Mouse (Mus musculus): ENCODE results near the gene Ube2n. TPM values are rescaled to one million over a fixed set of nuclear protein-coding genes. Genes with fewer than 3 reads are reported as not detected.

Gene Ube2n
- polyA plus RNA-seq, 1 experiment from 2014 or later = 482 TPM

- peaks cover 36% of the 10 kb centered on the region for H3K4me1 ChIP-seq
- peak overlapping the region; percentile 88 for H3K4me2 ChIP-seq
- ATAC-seq = peak; percentile 60
- under 1% methylated on average over 65 of the region's 65 CpGs for WGBS
- H3K9me3 ChIP-seq (replicated peaks) = no peaks in the 10 kb centered on the region
- no peaks in the 10 kb centered on the region for H3K36me3 ChIP-seq (ENCODE audit: poor library complexity, severe bottlenecking)
- H3K4me3 ChIP-seq = peak overlapping the region; percentile 93
- H3K27ac ChIP-seq = peak overlapping the region; percentile 92
- no peaks in the 10 kb centered on the region for H3K27me3 ChIP-seq
- peak overlapping the region; percentile 96 for H3K9ac ChIP-seq
Measured at GRCm38 (mm10) chr10:95562859-95563841, 48.2 kb downstream of the Ube2n start.

GRCm38 (mm10) chr10:95563851-95564845 is 49.2 kb downstream of the Ube2n start, which contains the start of gene Nudt4:
TSS of gene Nudt4 (minus strand) at chr10:95564146.
- no peaks in the 10 kb centered on the region for H3K9me3 ChIP-seq (replicated peaks)
- H3K4me1 ChIP-seq = peaks cover 34% of the 10 kb centered on the region
- peak within 1 kb of the TSS; percentile 96 for H3K9ac ChIP-seq
- peak within 1 kb of the TSS; percentile 88 for H3K4me2 ChIP-seq
- H3K27me3 ChIP-seq = no peaks in the 10 kb centered on the region
- H3K27ac ChIP-seq = peak within 1 kb of the TSS; percentile 92
- 3% methylated on average over 56 of the region's 97 CpGs for WGBS
- no peaks in the 10 kb centered on the region for H3K36me3 ChIP-seq (ENCODE audit: poor library complexity, severe bottlenecking)
- peak within 1 kb of the TSS; percentile 93 for H3K4me3 ChIP-seq
- ATAC-seq = peak; percentile 95

GRCm38 (mm10) chr10:95565156-95565854 is 50.4 kb downstream of the Ube2n start:
- no peaks in the 10 kb centered on the region for H3K36me3 ChIP-seq (ENCODE audit: poor library complexity, severe bottlenecking)
- H3K9ac ChIP-seq = no peak overlapping the region
- 32% methylated on average over 14 of the region's 14 CpGs for WGBS
- no peak overlapping the region for H3K27ac ChIP-seq
- no peak for ATAC-seq
- H3K4me3 ChIP-seq = no peak overlapping the region
- H3K4me2 ChIP-seq = no peak overlapping the region
- no peaks in the 10 kb centered on the region for H3K9me3 ChIP-seq (replicated peaks)
- H3K27me3 ChIP-seq = no peaks in the 10 kb centered on the region
- H3K4me1 ChIP-seq = peaks cover 28% of the 10 kb centered on the region

- Histone ChIP-seq H3K4me2 (no peak overlapping the region), H3K4me3 (no peak overlapping the region), H3K4me1 (peaks cover 15% of the 10 kb centered on the region), H3K27me3 (no peaks in the 10 kb centered on the region), H3K27ac (no peak overlapping the region), H3K36me3 (ENCODE audit: poor library complexity, severe bottlenecking) (no peaks in the 10 kb centered on the region), H3K9ac (no peak overlapping the region), H3K9me3 (replicated peaks) (no peaks in the 10 kb centered on the region)
- 87% methylated on average over 3 of the region's 3 CpGs for WGBS
- ATAC-seq = no peak
Measured at GRCm38 (mm10) chr10:95566786-95567185, 51.8 kb downstream of the Ube2n start.

- peaks cover 8% of the 10 kb centered on the region for H3K4me1 ChIP-seq
- H3K9ac ChIP-seq = no peak overlapping the region
- H3K4me3 ChIP-seq = no peak overlapping the region
- ATAC-seq = no peak
- H3K27me3 ChIP-seq = no peaks in the 10 kb centered on the region
- WGBS = 52% methylated on average over 5 of the region's 5 CpGs
- no peak overlapping the region for H3K27ac ChIP-seq
- H3K4me2 ChIP-seq = no peak overlapping the region
- H3K36me3 ChIP-seq (ENCODE audit: poor library complexity, severe bottlenecking) = no peaks in the 10 kb centered on the region
- no peaks in the 10 kb centered on the region for H3K9me3 ChIP-seq (replicated peaks)
Measured at GRCm38 (mm10) chr10:95567550-95567949, 52.6 kb downstream of the Ube2n start.

GRCm38 (mm10) chr10:95568016-95568415 is 53.1 kb downstream of the Ube2n start:
- Histone ChIP-seq H3K4me3 (no peak overlapping the region), H3K4me1 (0 out of 2 replicates have a peak, but pooled peaks cover 4% of the 10 kb centered on the region), H3K9me3 (replicated peaks) (no peaks in the 10 kb centered on the region; the same call in 1 of the 2 replicates), H3K4me2 (no peak overlapping the region), H3K27ac (no peak overlapping the region), H3K27me3 (no peaks in the 10 kb centered on the region), H3K9ac (no peak overlapping the region), H3K36me3 (ENCODE audit: poor library complexity, severe bottlenecking) (no peaks in the 10 kb centered on the region)
- WGBS = 79% methylated on average over 6 of the region's 6 CpGs
- ATAC-seq = no peak

GRCm38 (mm10) chr10:95569441-95569840 is 54.5 kb downstream of the Ube2n start:
- H3K4me3 ChIP-seq = no peak overlapping the region
- H3K27ac ChIP-seq = no peak overlapping the region
- H3K9ac ChIP-seq = no peak overlapping the region
- H3K36me3 ChIP-seq (ENCODE audit: poor library complexity, severe bottlenecking) = no peaks in the 10 kb centered on the region
- no peak overlapping the region for H3K4me2 ChIP-seq
- no peaks in the 10 kb centered on the region for H3K27me3 ChIP-seq
- 76% methylated on average over 2 of the region's 2 CpGs for WGBS
- H3K4me1 ChIP-seq = 0 out of 2 replicates have a peak, but pooled peaks cover 3% of the 10 kb centered on the region
- H3K9me3 ChIP-seq (replicated peaks) = no peaks in the 10 kb centered on the region; the same call in 1 of the 2 replicates
- no peak for ATAC-seq

- Histone ChIP-seq H3K4me3 (no peak overlapping the region), H3K4me1 (peaks cover 11% of the 10 kb centered on the region), H3K9ac (no peak overlapping the region), H3K9me3 (replicated peaks) (no peaks in the 10 kb centered on the region; the same call in 1 of the 2 replicates), H3K4me2 (no peak overlapping the region), H3K27ac (no peak overlapping the region), H3K36me3 (ENCODE audit: poor library complexity, severe bottlenecking) (no peaks in the 10 kb centered on the region), H3K27me3 (no peaks in the 10 kb centered on the region)
- ATAC-seq = no peak
- WGBS = 89% methylated on average over 4 of the region's 4 CpGs
Measured at GRCm38 (mm10) chr10:95574994-95575393, 60.0 kb downstream of the Ube2n start.

- H3K27ac ChIP-seq = no peak overlapping the region
- no peak overlapping the region for H3K4me2 ChIP-seq
- no peaks in the 10 kb centered on the region for H3K27me3 ChIP-seq
- H3K4me1 ChIP-seq = peaks cover 11% of the 10 kb centered on the region
- H3K36me3 ChIP-seq (ENCODE audit: poor library complexity, severe bottlenecking) = no peaks in the 10 kb centered on the region
- WGBS = 77% methylated on average over 10 of the region's 10 CpGs
- H3K9ac ChIP-seq = no peak overlapping the region
- H3K4me3 ChIP-seq = no peak overlapping the region
- ATAC-seq = no peak
- H3K9me3 ChIP-seq (replicated peaks) = no peaks in the 10 kb centered on the region; the same call in 1 of the 2 replicates
Measured at GRCm38 (mm10) chr10:95575839-95576380, 61.0 kb downstream of the Ube2n start.

- Histone ChIP-seq H3K36me3 (ENCODE audit: poor library complexity, severe bottlenecking) (no peaks in the 10 kb centered on the region), H3K27ac (no peak overlapping the region), H3K9me3 (replicated peaks) (no peaks in the 10 kb centered on the region; the same call in 1 of the 2 replicates), H3K4me1 (peaks cover 11% of the 10 kb centered on the region), H3K4me3 (no peak overlapping the region), H3K27me3 (no peaks in the 10 kb centered on the region), H3K4me2 (peak overlapping the region; percentile 16), H3K9ac (no peak overlapping the region)
- ATAC-seq = no peak
- 44% methylated on average over 14 of the region's 14 CpGs for WGBS
Measured at GRCm38 (mm10) chr10:95576876-95577566, 62.1 kb downstream of the Ube2n start.

Data from forebrain, embryonic 13.5 days (tissue).